Mouse (Mus musculus): ENCODE data around the gene Hoxb4. TPM values are rescaled to one million over a fixed set of nuclear protein-coding genes. Genes with fewer than 3 reads are reported as not detected.

Hoxb4 gene
- polyA plus RNA-seq, 1 experiment from 2014 or later, result 3.6 TPM

DNA sequence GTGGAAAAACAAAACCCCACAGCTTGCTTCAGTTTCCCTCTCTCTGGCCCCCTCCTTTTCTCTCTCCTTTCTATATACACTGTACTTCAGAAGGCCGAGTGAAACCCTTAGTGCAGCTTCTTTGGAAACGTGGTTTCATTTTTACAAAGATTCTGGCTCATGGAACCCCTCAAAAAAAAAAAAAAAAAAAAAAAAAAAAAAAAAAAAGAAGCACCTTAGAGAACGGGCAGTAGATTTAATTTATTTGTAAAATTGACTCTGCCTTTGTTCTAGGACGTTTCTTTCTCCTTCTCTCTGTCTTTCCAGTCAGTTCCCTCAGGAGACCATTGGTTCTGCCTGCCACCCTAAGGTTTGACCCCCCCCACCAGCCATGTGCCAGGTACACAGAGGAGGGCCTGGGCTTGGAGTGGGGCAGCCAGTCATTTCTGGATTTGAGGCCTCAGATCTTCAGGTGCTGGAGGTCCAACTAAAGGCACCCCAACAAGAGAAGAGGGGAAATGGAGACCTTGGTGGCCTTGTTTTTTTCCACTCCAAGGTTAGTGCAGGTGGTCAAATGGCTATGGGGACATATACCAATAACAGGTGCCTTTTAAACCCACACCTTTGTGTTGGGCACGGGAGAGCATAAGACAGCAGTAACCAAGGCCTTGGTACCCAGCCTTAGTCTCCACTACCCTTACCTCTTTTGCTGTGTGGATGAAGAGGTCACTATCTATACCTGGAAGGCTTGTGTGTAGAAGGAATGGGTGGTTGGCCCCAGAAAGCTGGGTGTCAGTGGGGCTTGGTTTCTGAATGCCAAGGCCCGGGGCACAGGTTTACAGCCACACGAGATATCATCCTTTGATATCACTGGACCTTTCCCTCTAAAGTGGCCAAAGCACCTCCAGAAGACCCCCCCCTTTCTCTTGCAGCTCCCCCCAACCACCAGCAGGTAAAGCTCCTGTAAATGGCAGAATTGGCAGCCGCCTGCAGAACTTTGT, 37.4 kb upstream of the Hoxb4 start:
- peak overlapping the region; percentile 84 for H3K4me3 ChIP-seq (replicated peaks; ENCODE audit: low read depth, low read length)
- DNase-seq (ENCODE audit: low spot score), result peak; percentile 75

DNA sequence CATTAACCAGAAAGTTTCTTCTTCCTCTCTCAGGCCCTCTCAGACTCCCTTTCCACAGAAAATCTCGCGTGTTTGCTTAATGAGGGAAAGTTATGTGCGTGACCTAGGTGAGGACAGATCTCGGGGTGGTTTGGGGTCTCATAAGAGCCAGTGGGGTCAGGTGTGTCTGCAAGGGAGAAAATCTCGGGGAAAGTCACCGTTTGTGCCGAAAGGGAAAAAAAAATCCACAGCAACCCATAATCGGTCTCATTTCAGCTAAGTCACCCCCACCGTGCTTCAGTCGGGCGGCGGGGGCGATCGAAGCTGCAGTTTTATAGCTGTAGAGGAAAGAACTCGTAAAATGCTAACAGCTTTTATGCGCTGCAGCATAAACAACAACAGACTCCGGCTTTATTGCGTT, 36.7 kb upstream of the Hoxb4 start:
- Histone ChIP-seq H3K4me3 (replicated peaks; ENCODE audit: low read depth, low read length) (peak overlapping the region; percentile 84), H3K9ac (ENCODE audit: low read depth, low read length) (peak overlapping the region; percentile 98), H3K36me3 (ENCODE audit: insufficient read depth, low read length) (no peaks in the 10 kb centered on the region), H3K4me1 (replicated peaks; ENCODE audit: insufficient read depth, low read length) (peaks cover 22% of the 10 kb centered on the region; the same call in 1 of the 2 replicates), H3K27ac (peak overlapping the region; percentile 99), H3K27me3 (ENCODE audit: insufficient read depth, low read length) (no peaks in the 10 kb centered on the region), H3K9me3 (replicated peaks; ENCODE audit: low read length) (no peaks in the 10 kb centered on the region), H3K4me2 (ENCODE audit: low read length) (peak overlapping the region; percentile 96)
- ATAC-seq (replicated peaks; ENCODE audit: low FRiP score, low read depth) (no peak), DNase-seq (ENCODE audit: low spot score) (peak; percentile 80)
- WGBS, result 11% methylated on average over 18 of the region's 18 CpGs
- no peak for TF ChIP-seq CTCF (IDR thresholded peaks at IDR 0.05; ENCODE audit: low read depth)

More for the DNA sequence above, 37.4 kb upstream of the Hoxb4 start:
- peak overlapping the region; percentile 98 for H3K9ac ChIP-seq (ENCODE audit: low read depth, low read length)
- H3K9me3 ChIP-seq (replicated peaks; ENCODE audit: low read length), result no peaks in the 10 kb centered on the region
- H3K27me3 ChIP-seq (ENCODE audit: insufficient read depth, low read length), result no peaks in the 10 kb centered on the region
- peak overlapping the region; percentile 96 for H3K4me2 ChIP-seq (ENCODE audit: low read length)
- WGBS, result 34% methylated on average over 8 of the region's 8 CpGs
- peak overlapping the region; percentile 99 for H3K27ac ChIP-seq
- TF ChIP-seq CTCF (IDR thresholded peaks at IDR 0.05; ENCODE audit: low read depth), result no peak
- ATAC-seq (replicated peaks; ENCODE audit: low FRiP score, low read depth), result no peak
- H3K36me3 ChIP-seq (ENCODE audit: insufficient read depth, low read length), result no peaks in the 10 kb centered on the region
- H3K4me1 ChIP-seq (replicated peaks; ENCODE audit: insufficient read depth, low read length), result peaks cover 22% of the 10 kb centered on the region; the same call in 1 of the 2 replicates

DNA sequence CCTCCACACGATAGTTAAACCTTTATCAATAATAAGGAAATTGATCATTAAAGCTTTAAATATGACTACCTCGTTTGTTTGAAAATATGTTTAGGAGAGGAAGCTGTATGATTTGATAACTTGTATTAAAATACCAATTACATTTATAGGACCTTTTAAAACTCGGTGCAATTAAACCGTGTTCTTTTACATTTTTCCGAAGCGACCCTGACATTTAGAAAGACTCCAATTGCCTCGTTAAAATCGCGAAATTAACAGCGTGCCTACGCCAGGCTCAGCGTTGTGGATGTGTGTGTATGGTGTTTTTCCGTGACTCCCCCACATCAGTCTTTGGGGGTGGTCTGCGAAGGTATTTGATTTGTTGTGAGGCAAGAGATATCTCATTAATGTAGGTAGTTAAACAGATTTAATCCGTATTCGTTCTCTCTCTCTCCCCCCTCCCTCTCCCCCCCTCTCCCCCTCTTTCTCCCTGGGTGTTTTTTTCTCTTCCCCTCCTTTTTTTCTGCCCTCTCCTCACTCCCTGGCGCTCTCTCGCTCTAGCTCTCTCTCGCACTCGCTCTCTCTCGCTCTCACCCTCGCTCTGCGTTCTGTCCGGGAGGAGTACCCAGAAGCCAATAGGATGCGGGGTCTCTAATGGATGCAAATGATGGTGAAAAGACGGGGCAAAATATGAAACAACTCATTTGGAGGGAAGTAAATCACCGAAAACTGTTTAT, 36.1 kb upstream of the Hoxb4 start, which contains the start of gene Hoxb8:
Gene Hoxb8, plus strand, starts transcription at position 51 of the 716 bp plus-strand sequence.
- H3K4me2 ChIP-seq (ENCODE audit: low read length), result peak within 1 kb of the TSS; percentile 96
- H3K9ac ChIP-seq (ENCODE audit: low read depth, low read length), result peak within 1 kb of the TSS; percentile 98
- H3K4me1 ChIP-seq (replicated peaks; ENCODE audit: insufficient read depth, low read length), result peaks cover 21% of the 10 kb centered on the region; the same call in 1 of the 2 replicates
- peak within 1 kb of the TSS; percentile 84 for H3K4me3 ChIP-seq (replicated peaks; ENCODE audit: low read depth, low read length)
- WGBS, result under 1% methylated on average over 27 of the region's 27 CpGs
- H3K27ac ChIP-seq, result peak within 1 kb of the TSS; percentile 99
- no peak for TF ChIP-seq CTCF (IDR thresholded peaks at IDR 0.05; ENCODE audit: low read depth)
- DNase-seq (ENCODE audit: low spot score), result peak; percentile 88
- H3K9me3 ChIP-seq (replicated peaks; ENCODE audit: low read length), result no peaks in the 10 kb centered on the region
- no peak for ATAC-seq (replicated peaks; ENCODE audit: low FRiP score, low read depth)
- no peaks in the 10 kb centered on the region for H3K36me3 ChIP-seq (ENCODE audit: insufficient read depth, low read length)
- no peaks in the 10 kb centered on the region for H3K27me3 ChIP-seq (ENCODE audit: insufficient read depth, low read length)

DNA sequence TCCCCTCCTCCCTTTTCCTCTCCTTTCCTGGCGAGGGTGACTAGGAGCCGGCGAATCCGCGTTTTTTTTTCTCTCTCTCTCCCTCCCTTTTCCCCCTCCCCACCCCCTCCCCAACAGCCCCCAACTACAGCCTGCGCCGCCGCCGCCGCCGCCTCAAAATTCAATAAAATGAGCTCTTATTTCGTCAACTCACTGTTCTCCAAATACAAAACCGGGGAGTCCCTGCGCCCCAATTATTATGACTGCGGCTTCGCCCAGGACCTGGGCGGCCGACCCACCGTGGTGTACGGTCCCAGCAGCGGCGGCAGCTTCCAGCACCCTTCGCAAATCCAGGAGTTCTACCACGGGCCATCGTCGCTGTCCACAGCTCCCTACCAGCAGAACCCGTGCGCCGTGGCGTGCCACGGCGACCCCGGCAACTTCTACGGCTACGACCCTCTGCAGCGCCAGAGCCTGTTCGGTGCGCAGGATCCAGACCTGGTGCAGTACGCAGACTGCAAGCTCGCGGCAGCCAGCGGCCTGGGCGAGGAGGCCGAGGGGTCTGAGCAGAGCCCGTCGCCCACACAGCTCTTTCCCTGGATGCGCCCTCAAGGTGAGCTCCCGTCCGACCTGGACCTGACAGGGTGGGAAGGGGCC, 35.2 kb upstream of the Hoxb4 start:
- peak overlapping the region; percentile 84 for H3K4me3 ChIP-seq (replicated peaks; ENCODE audit: low read depth, low read length)
- no peak for ATAC-seq (replicated peaks; ENCODE audit: low FRiP score, low read depth)
- H3K4me1 ChIP-seq (replicated peaks; ENCODE audit: insufficient read depth, low read length), result peaks cover 20% of the 10 kb centered on the region
- H3K9me3 ChIP-seq (replicated peaks; ENCODE audit: low read length), result no peaks in the 10 kb centered on the region
- no peaks in the 10 kb centered on the region for H3K36me3 ChIP-seq (ENCODE audit: insufficient read depth, low read length)
- under 1% methylated on average over 49 of the region's 49 CpGs for WGBS
- peak; percentile 32 for DNase-seq (ENCODE audit: low spot score)
- no peaks in the 10 kb centered on the region for H3K27me3 ChIP-seq (ENCODE audit: insufficient read depth, low read length)
- TF ChIP-seq CTCF (IDR thresholded peaks at IDR 0.05; ENCODE audit: low read depth), result no peak
- H3K27ac ChIP-seq, result peak overlapping the region; percentile 99
- H3K9ac ChIP-seq (ENCODE audit: low read depth, low read length), result peak overlapping the region; percentile 98
- peak overlapping the region; percentile 96 for H3K4me2 ChIP-seq (ENCODE audit: low read length)

DNA sequence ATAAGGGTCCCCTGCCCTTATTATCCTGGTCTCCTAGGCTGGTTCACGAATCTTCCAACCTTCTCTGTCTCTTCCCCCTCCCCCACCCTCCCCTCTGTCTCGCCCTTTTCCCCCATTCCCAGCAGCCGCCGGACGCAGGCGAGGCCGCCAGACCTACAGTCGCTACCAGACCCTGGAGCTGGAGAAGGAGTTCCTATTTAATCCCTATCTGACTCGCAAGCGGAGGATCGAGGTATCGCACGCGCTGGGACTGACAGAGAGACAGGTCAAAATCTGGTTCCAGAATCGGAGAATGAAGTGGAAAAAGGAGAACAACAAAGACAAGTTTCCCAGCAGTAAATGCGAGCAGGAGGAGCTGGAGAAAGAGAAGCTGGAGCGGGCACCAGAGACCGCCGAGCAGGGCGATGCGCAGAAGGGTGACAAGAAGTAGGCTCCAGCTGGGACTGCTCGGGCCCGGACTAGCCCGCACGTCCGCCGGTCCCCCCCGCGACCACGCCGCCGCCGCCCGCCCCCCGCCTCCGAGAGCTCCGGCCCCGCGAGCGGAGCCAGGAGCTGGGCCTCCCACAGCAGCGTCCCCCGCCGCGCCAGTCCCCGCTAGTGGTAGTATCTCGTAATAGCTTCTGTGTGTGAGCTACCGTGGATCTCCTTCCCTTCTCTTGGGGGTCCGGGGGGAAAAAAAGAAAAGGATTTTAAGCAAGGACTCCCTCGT, 33.9 kb upstream of the Hoxb4 start:
- Histone ChIP-seq H3K9me3 (replicated peaks; ENCODE audit: low read length) (no peaks in the 10 kb centered on the region), H3K9ac (ENCODE audit: low read depth, low read length) (peak overlapping the region; percentile 98), H3K4me1 (replicated peaks; ENCODE audit: insufficient read depth, low read length) (peaks cover 27% of the 10 kb centered on the region), H3K27me3 (ENCODE audit: insufficient read depth, low read length) (no peaks in the 10 kb centered on the region), H3K4me2 (ENCODE audit: low read length) (peak overlapping the region; percentile 96), H3K27ac (peak overlapping the region; percentile 99), H3K36me3 (ENCODE audit: insufficient read depth, low read length) (no peaks in the 10 kb centered on the region), H3K4me3 (replicated peaks; ENCODE audit: low read depth, low read length) (peak overlapping the region; percentile 84)
- WGBS, result under 1% methylated on average over 48 of the region's 49 CpGs
- peak; percentile 89 for DNase-seq (ENCODE audit: low spot score)
- no peak for ATAC-seq (replicated peaks; ENCODE audit: low FRiP score, low read depth)
- peak; percentile 22; the same call in 1 of the 2 replicates for TF ChIP-seq CTCF (IDR thresholded peaks at IDR 0.05; ENCODE audit: low read depth)
